In the genomic region with DNA sequence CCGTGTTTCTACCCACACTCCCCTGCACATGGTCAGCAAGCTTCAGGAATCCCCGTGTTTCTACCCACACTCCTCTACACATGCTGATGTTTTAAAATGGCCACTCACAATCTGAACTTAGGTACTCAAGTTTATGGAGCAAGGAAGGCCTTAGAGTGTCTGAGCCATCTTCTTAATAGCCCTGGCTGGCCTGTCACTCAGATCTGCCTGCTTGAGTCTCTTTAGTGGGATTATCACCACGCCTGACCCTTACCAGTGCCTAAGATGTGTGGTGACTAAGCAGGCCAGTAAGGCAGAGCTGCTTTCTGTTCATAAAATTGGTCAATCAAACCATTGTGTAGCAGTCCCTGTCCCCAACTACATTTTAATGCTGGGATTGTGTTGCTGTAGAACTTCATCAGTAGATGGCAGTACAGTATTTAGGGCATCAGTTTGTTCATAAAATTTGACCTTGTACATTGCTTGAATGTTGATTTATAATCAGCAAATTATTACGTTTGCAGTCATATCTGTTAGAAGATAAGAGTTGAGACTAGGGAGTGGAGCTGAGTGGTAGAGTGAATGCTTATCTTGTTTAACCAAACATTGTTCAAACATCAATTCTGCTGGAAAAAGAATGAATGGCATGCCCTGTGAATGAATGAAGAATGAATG, we compare ENCODE assay signal across 16 mouse cellular contexts. TPM values are rescaled to one million over a fixed set of nuclear protein-coding genes. Genes with fewer than 3 reads are reported as not detected.
A peak's percentile ranks its signal among the peaks of the same experiment; 100 is the strongest.
DNase-seq lines count a peak whose midpoint lies in the region; ATAC-seq lines count a peak whose summit lies in the region.
"Had no signal": no experiment of that assay in that cellular context is flagged by ENCODE, and none has a peak within 500 bp of the region (broad histone marks: within the 10 kb centered on the region; RNA-seq: fewer than 3 reads in every experiment).

No protein-coding gene starts in this region.

- peaks cover 6% of the 10 kb centered on the region; the same call in 1 of the 2 replicates for H3K4me1 ChIP-seq in heart, embryonic 11.5 days (ENCODE audit: control insufficient read depth, insufficient read depth, low read length)
- H3K4me1 ChIP-seq in lung, embryonic 16.5 days (replicated peaks; ENCODE audit: control insufficient read depth, insufficient read depth, low read length) = peaks cover 9% of the 10 kb centered on the region
- H3K4me1 ChIP-seq in intestine, embryonic 15.5 days (replicated peaks) = 0 out of 2 replicates have a peak, but pooled peaks cover 5% of the 10 kb centered on the region
- H3K4me1 ChIP-seq in stomach, embryonic 15.5 days = 0 out of 2 replicates have a peak, but pooled peaks cover 3% of the 10 kb centered on the region
- H3K4me1 ChIP-seq: limb, embryonic 12.5 days had no signal

- H3K4me2 ChIP-seq in heart, embryonic 11.5 days = no peak overlapping the region
- no peak overlapping the region for H3K4me2 ChIP-seq in lung, embryonic 16.5 days (ENCODE audit: low read depth, low read length)
- no peak overlapping the region for H3K4me2 ChIP-seq in intestine, embryonic 15.5 days (replicated peaks)
- H3K4me2 ChIP-seq in stomach, embryonic 15.5 days = no peak overlapping the region
- H3K4me2 ChIP-seq: limb, embryonic 12.5 days had no signal

- no peaks in the 10 kb centered on the region for H3K27me3 ChIP-seq in heart, embryonic 11.5 days (ENCODE audit: control insufficient read depth, insufficient read depth, low read length)
- H3K27me3 ChIP-seq in lung, embryonic 16.5 days (ENCODE audit: control insufficient read depth, insufficient read depth, low read depth, low read length) = no peaks in the 10 kb centered on the region
- no peaks in the 10 kb centered on the region for H3K27me3 ChIP-seq in intestine, embryonic 15.5 days (replicated peaks)
- H3K27me3 ChIP-seq in stomach, embryonic 15.5 days (replicated peaks) = no peaks in the 10 kb centered on the region
- H3K27me3 ChIP-seq: limb, embryonic 12.5 days had no signal

- no peak overlapping the region for H3K9ac ChIP-seq in heart, embryonic 11.5 days (ENCODE audit: low read depth, low read length)
- no peak overlapping the region for H3K9ac ChIP-seq in lung, embryonic 16.5 days (ENCODE audit: low read length)
- no peak overlapping the region for H3K9ac ChIP-seq in intestine, embryonic 15.5 days
- H3K9ac ChIP-seq in stomach, embryonic 15.5 days = no peak overlapping the region
- H3K9ac ChIP-seq: limb, embryonic 12.5 days had no signal

- no peak overlapping the region for H3K27ac ChIP-seq in heart, embryonic 11.5 days (ENCODE audit: low read depth, low read length)
- H3K27ac ChIP-seq in lung, embryonic 16.5 days (ENCODE audit: low read length) = no peak overlapping the region
- H3K27ac ChIP-seq in intestine, embryonic 15.5 days = no peak overlapping the region
- no peak overlapping the region for H3K27ac ChIP-seq in stomach, embryonic 15.5 days
- H3K27ac ChIP-seq: limb, embryonic 12.5 days had no signal

- no peak overlapping the region for H3K4me3 ChIP-seq in heart, embryonic 11.5 days (ENCODE audit: low read depth, low read length)
- H3K4me3 ChIP-seq in lung, embryonic 16.5 days (ENCODE audit: low read length) = no peak overlapping the region
- H3K4me3 ChIP-seq in intestine, embryonic 15.5 days (replicated peaks) = no peak overlapping the region
- H3K4me3 ChIP-seq in stomach, embryonic 15.5 days (replicated peaks) = no peak overlapping the region
- H3K4me3 ChIP-seq: limb, embryonic 12.5 days had no signal

- ATAC-seq in heart, embryonic 11.5 days (replicated peaks; ENCODE audit: insufficient number of reproducible peaks, low FRiP score, low TSS enrichment) = no peak
- peak; percentile 41 for ATAC-seq in lung, embryonic 16.5 days (ENCODE audit: low read depth)
- ATAC-seq in intestine, embryonic 15.5 days = peak; percentile 85
- peak; percentile 79 for ATAC-seq in stomach, embryonic 15.5 days (ENCODE audit: insufficient read depth, low FRiP score, low read depth)
- ATAC-seq: forebrain, embryonic 14.5 days; inflammation-experienced regulatory T-cells, adult 6 months had no signal

- DNase-seq in heart, adult 11 months = peak; percentile 64
- no peak for DNase-seq in lung, postnatal 14 days
- DNase-seq in layer of hippocampus, adult 18-20 months (ENCODE audit: low spot score in 2 of 2) = no peak
- DNase-seq in adrenal gland, postnatal 10 days = no peak
- DNase-seq: cerebellum, adult 2 months; heart, postnatal 10 days; kidney, postnatal 36 days; lung, postnatal 10 days; midbrain, embryonic 14.5 days had no signal

- H3K9me3 ChIP-seq in heart, embryonic 11.5 days (replicated peaks; ENCODE audit: control insufficient read depth, low read length) = no peaks in the 10 kb centered on the region
- no peaks in the 10 kb centered on the region for H3K9me3 ChIP-seq in lung, embryonic 16.5 days (ENCODE audit: control insufficient read depth, low read length)
- H3K9me3 ChIP-seq in intestine, embryonic 15.5 days = no peaks in the 10 kb centered on the region
- no peaks in the 10 kb centered on the region for H3K9me3 ChIP-seq in stomach, embryonic 15.5 days
- H3K9me3 ChIP-seq: limb, embryonic 12.5 days had no signal

- H3K36me3 ChIP-seq in heart, embryonic 11.5 days (ENCODE audit: control insufficient read depth, insufficient read depth, low read length) = no peaks in the 10 kb centered on the region
- H3K36me3 ChIP-seq in lung, embryonic 16.5 days (ENCODE audit: control insufficient read depth, insufficient read depth, low read length) = peaks cover 13% of the 10 kb centered on the region
- 0 out of 2 replicates have a peak, but pooled peaks cover 6% of the 10 kb centered on the region for H3K36me3 ChIP-seq in intestine, embryonic 15.5 days
- H3K36me3 ChIP-seq in stomach, embryonic 15.5 days = peaks cover 5% of the 10 kb centered on the region

- 57% methylated on average over 4 of the region's 4 CpGs for WGBS in heart, embryonic 11.5 days (ENCODE audit: insufficient replicate concordance)
- 48% methylated on average over 4 of the region's 4 CpGs for WGBS in lung, embryonic 16.5 days
- 64% methylated on average over 4 of the region's 4 CpGs for WGBS in intestine, embryonic 15.5 days
- 64% methylated on average over 4 of the region's 4 CpGs for WGBS in stomach, embryonic 15.5 days

RNA-seq across cellular contexts. Expression of a gene that starts 8.8 kb away (rescaled TPM):
- 59.2 and 61.4 TPM in 2 replicates for polyA plus RNA-seq in heart, embryonic 11.5 days (2014; fragmentation: Nextera tagmentation; extraction: Ambion mirVana)
- polyA plus RNA-seq in lung, embryonic 16.5 days (2015; fragmentation: Nextera tagmentation; extraction: Ambion mirVana) = 91.6 and 94.9 TPM in 2 replicates
- polyA plus RNA-seq in intestine, embryonic 15.5 days (2015; fragmentation: Nextera tagmentation; extraction: Ambion mirVana) = 69.7 and 74.7 TPM in 2 replicates
- polyA plus RNA-seq in stomach, embryonic 15.5 days (2015; fragmentation: Nextera tagmentation; extraction: Ambion mirVana) = 70.7 and 75.3 TPM in 2 replicates
- 10 to 100 TPM; 45.1 to 46.0 TPM for total RNA-seq in layer of hippocampus, adult 18-20 months (2021)
- 10 to 100 TPM; 46.9 to 56.3 TPM for total RNA-seq in adrenal gland, postnatal 10 days (2021)
